Mouse (Mus musculus): ENCODE data around the gene Wdfy2.
"Not testable (repeated sequence)": the region's sequence is repeated elsewhere in the genome, so short reads cannot be mapped to it uniquely, and the experiment has no call there.

The Wdfy2 gene

DNA sequence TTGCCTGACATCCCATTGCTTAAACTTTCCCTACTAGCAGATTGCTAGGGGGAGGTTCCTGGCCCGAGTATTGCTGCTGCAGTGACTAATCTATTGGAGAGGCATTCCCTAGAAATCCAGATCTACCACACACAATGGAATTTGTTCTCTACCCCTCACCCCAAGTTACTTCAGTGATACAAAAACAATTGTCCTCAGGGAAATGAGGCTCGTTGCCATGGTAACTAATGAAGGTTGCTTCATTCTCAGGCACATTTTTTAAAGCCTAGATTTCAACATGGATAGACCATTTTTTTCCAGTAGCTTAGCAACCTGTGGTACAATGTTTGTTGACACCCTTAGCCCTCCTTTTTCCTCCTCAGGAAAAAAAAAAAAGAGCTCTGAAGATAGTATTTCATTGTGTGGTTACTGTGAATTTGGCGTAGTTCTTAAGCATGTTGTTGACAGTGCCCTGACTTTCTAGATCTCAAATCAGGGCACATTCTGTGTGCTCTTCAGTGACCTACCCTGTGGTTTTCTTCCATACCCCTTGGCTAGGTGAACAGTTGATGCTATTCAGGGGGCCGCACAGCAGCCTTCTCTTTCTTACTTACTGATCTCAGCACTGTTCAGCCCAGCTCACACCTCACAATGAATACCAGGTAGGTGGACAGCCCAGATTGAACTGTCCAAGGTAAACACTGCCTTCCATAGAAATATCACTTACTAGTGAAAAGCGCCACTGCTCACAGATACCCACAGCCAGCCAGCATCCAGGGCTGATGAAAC is 42.8 kb downstream of the Wdfy2 start:
- DNase-seq: peak in 1 of 2 experiments; percentile 39

DNA sequence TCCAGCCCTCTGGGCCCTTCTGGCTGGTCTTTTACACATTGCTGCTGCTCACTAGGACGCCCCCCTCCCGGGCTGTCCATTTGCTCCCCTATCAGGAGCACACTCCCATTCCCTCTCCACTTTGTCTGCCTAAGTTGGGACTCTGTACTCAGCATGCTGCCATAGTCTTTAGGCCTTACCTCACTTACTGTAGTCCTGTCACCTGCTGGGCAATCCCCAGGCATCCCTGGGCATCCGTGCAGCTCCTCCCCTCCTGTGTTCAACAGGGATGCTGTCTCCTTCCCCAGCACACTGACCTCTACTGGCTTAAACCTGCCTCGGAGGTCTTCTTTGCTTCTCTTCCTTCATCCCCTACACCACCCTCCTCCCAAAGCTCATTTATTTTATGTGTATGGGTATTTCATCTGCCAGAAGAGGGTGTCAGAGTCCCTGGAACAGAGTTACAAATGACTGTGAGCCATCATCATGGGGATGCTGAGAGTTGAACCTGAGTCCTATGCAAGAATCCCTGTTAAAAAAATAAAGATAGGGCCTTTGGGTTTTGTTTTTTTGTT is 44.7 kb downstream of the Wdfy2 start:
- DNase-seq: no peak

DNA sequence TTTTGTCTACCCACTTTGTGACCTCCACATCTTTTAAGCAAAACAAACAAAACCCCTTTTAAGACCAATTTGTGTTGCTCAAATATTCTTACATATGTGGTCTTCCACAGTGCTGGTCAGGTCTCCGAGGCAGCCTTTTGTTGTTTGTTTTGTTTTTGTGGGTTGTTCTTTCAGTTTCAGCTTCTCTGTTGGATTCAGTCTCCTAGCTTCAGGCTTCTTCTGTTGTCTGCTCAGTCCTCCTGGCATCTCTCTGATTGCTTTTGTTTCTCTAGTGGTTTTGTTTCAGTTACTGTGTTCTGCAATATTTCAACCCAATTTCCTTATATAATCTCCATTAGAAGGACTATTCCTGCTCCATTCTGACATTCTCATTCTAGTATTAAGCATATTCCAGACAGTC is 46.1 kb downstream of the Wdfy2 start:
- no peak for DNase-seq

DNA sequence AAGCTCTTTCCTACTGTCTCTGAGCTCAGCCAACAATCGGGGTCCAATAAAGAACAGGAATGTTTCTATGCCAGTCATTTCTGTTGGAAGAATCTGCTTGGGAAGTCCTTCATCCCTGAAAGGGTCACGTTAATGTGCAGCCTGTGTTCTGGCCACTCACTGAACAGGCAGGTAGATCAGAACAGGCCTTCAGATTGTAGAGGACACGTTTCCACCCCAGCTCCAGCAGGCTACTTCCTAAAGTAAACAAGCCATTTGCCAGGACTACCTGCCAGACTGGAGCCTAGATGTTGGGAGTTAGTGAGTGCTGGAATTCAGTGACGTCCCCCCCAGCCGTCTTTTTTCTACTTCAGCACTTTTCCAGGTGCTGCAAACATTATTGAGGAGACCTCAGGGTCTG is 46.7 kb downstream of the Wdfy2 start:
- peak; percentile 47 to 60 for DNase-seq

DNA sequence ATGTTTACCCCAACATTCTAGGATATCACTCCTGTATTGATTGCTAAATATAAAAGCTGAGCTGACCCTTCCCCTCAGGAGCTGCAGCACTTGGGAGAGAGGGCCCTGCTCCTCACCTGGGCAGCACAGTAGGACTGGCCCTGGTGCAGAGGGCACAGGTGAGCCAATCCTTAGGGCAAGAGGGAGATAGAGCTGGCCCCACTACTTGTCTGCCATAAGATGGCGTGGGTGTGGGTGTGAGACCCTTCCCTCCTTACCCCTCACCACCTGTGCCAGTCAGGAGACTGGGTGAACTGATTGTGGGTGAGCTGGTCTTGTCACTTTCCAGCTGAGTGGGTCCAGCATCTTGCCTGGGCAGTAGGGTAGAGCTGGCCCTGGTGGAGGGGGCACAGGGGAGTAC is 47.2 kb downstream of the Wdfy2 start:
- no peak for DNase-seq

DNA sequence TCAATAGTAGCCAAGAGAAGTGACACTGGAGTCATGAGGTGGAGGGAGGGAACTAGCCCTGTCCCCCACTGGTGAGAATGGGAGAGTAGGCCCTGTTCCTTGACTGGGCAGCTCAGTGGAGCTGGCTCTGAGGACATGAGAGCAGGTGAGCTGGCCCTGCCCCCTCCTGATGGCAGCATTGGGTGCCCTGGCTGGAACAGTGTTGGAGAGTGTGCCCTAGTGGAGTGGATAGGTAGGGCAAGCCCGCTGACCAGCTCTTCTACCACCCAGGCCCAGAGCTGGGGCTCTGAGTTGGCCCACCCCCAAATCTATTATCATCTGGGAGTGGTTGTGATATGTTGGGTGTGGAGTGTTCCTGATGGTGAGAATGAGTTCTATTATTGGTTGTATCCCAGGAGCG is 47.7 kb downstream of the Wdfy2 start:
- no peak for DNase-seq

DNA sequence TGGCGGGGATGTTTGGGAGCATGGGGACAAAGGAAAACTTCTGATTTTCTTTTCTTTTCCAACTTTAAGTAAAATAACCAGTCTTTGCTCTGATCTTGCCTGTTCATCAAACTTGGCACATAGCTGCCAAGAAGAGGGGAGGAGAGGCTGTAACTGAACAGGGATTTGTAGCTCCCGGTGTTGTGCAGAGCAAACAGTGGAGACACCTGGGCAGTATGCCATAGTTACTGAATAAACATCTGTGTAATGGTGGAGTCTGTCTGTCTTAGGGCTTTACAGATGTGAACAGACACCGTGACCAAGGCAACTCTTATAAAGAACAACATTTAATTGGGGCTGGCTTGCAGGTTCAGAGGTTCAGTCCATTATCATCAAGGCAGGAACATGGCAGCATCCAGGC is 53.9 kb downstream of the Wdfy2 start:
- DNase-seq: no peak

DNA sequence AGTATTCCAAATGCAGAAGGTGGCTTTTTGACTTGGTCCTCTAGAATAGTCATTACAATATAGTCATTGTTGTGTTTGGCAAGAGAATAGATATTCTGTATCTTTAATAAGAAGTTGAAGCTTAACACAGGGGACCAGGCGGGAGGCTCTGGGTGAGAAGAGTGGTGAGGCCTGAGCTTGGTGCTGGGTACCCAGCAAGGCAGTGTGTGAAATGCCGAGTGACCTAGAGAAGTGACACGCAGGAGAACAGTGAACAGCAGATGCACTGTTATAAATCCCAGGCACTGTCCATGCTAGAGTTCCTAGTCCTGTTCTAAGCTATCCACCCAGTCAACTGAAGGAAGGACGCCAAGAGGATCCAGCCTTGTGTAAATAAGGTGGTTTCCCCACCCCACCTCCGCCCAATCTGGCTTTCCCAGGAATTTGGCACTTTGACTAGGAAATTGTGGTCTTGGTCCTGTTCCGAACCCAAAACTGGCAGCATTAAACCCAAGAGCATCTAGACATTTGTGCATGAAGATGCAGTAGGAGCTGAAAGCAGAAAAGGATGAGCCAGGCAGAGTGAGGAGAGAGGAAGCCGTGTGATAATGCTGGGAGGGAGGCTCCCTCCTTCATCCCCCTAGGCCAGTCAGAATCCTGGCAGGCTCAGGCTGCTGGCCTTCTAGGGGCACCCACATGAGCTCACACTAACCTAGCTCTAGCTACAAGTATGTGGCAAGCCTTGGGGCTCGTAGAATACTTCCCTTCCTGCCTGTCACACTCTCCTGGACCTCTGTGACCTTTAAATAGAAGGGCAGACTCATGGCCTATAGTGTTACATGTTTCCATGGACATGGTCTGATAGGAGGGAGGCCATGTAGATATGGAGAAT is 55.5 kb downstream of the Wdfy2 start:
- no peak for DNase-seq

DNA sequence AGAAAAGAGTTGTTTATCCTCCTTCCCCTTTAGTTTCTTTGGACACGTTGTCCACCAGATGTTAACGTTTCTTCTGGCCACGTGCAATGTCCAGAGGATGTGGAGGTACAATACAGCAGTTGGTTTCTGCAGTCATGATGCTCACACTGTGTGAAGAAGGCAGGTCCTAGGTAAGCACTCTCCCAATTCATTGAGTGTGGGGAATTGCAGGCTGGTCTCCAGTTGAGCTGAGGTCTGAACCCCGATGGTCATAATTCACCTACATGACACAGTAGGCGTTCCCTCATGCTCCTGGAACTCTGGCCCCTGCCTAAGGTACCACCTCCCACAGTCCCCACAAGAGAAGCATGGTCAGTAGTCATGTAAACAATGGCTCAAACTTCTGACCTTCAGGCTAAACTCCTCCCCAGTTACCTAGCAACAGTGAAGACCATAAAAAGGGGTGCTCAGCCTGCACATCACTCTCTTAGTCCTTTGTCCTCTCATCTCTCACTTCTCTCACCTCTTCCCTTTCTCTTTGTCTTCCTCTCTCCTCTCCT is 56.2 kb downstream of the Wdfy2 start:
- not testable (repeated sequence) for DNase-seq

DNA sequence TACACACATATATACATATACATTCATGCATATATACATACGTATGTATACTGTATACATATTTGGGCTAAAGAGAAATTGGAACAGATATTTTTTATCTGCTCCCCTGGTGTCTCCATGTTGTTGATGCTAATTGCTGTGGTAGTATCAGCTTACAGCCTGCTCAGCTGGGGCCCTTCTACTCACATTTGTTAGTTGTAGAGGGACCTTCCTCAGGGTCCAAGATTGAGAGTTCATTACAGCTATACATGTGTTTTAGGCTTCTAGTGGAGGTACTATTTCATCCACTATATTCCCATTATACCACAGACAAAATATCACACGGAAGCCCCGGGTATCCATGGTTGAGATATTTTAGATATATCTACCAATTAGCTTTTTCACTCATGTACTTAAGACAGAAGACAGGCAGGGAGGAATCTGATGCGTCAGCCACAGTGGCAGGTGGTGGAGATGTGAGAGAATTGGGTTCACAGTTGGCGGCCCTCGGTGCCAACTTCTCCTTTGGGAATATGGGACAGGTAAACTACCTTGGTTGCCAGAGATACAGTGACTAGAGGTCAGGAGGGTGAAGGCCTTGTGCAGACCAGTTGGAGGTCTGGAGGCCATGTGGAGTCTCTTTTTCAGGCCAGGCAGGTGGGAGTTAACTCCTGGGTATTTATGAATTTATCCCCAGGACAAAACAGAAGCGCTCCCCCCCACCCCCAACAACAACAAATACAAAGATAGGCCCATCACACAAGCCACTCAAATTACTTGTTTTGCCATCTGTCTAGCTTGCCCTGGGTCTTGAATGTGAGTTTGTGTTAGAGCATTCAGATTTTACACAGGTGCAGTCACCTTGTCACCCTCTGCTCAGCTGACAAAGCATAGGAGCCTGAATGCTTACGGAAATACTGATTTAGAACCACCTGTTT is 57.7 kb downstream of the Wdfy2 start:
- no peak for DNase-seq

DNA sequence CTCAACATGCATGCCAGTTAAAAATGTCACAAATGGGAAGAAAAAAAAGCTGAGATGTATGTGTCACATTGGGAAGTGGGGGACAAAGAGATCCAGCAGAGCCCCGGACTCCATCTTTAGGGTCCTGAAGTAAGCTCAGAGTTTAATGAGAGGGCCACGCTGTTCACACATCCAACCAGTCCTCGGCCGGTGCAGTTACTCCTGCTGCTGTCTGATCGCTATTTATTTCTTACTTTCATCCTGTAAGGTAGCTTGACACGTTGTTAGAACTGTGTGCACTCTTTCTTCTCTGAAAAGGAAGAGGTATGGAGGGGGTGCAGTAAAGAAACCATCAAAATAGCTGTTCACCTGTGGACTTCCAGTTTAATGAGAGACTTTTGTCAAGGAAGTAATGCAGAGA is 60.6 kb downstream of the Wdfy2 start:
- no peak for DNase-seq

DNA sequence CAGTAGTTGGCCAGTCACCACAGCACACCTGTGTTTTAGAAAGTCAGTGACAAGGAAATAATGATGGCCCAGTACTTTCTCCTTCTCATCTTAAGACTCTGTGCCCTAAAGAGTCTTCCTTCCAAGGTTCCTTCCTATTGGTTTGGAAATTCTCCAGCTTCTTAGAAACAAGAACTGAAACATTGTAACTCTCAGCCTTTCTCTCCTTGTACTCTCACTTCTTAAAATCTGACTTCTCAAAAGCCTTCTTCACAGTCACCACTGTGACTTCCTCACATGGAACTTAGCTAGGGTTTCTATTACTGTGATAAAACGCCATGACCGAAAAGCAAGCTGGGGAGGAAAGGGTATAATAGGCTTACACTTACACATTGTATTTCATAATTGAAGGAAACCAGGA is 70.4 kb downstream of the Wdfy2 start:
- DNase-seq: no peak

DNA sequence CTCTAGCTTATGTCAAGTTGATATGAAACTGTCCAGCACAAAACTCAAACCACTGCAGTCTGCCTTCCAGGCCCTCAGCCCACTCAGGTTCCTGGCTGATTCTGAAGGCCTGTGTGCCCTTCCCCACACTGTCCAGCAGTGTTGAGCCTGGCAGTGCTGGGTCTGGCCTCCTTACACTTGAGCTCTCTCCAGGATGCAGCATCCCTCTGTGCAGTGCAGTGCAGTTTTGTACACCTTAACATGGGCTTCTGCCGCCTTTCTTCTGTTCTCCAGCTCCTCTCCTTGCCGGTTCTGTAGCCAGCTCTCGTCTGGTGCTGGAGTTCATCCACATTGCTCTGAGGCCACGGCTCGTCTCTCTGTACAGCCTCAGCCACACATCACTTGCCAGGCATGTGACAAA is 71.1 kb downstream of the Wdfy2 start:
- DNase-seq: no peak

DNA sequence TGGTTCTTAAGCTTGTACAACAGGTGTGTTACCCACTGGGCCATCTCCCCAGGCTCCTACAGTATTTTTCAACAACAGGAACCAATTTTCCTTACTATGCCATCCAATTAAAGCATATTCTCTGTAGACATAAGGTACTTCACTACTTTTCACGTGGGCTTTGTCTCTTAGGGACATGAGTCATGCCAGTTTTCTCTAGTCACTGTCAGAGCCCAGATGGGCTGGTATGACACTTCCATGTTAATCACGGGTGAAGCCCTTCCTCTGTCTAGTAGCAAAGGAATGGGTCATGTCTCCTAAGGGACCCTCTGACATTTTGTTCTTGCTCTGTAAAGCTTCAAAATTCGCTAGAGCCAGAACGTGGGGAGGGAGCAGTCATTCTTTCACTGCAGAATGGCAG is 73.4 kb downstream of the Wdfy2 start:
- no peak for DNase-seq

DNA sequence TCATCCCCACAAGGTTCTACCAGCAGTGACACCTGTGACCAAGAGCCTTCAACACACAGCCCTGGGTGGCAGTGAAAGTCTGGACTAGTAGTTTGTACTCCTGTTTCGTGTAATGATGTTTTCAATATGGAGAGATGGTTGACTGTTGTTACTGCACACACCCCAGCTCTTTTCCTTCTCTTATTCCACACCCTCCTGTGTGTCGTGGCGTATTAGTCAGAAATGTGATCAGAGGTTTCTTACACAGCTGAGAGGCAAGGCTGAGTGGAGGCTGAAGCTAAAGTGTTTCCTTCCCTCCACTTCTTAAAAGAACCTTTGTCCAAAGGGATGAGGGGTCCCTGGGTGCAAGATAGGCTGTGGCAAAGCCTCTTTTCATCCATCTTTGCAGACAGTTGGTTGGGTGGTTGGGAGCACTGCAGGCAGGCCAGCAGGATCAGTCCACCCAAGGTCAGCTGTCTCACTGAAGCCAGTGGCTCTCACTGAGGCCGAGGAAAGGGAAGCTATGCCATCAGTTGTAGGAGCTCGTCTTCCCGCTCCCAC is 77.7 kb downstream of the Wdfy2 start:
- DNase-seq: no peak

DNA sequence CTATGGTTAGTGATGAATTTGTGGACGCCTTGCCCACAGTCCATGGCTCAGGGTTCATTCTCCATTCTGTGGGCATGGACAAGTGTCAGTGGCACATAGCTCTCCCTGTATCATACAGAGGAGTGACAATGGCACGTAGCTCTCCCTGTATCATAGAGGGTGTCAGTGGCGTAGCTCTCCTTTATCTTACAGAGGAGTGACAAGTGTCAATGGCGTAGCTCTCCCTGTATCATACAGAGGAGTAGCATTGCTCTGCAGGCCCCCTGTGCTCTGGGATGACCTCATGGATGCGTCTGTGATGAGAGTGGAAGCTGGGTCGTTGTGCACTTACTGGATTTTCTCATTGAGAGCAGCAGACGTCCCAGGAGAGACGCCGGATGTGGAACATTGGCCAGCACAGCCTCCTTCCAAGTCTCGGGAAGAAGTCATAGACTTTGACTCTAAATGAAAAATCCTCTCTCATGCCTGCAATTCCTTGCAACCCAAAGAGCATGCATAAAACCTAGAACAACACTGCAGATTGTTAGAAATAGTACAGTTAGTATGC is 79.1 kb downstream of the Wdfy2 start:
- no peak for DNase-seq

DNA sequence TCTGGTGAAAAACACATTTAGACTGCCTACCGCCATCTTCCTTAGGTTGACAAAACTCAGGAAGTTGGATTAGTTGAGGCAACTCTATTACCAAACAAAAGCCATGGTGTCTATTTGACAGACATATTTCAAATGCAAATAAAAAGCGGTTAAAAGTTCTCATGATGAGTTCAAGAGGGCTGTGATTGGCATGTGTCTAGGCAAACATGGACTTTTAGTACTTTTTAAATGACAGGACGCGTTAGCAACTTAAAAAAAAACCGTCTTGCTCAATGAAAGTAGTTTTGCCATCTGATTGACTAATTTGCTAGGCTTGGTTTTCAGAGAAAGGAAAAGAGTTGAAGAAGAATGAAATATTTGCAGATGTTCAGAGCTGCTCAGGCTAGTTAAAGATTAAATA is 83.9 kb downstream of the Wdfy2 start:
- no peak for DNase-seq

DNA sequence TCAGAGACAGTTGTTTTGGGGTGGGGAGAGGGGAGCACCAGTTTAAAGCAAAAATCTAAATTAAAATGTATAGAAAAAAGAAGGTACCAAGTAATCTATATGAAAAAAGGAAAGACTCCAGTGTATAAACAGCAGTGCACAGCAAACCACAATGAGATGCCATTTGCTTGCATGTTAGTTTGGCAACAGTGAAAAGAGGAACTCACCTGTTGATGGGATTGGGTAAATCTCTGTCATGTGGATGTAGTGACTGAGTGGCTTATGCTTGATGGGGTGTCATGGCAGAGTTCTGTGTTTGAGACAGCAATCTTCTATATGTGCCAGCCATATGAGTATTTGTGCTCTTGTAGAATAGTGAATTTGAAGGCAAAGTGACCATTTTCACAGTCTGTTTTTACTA is 85.2 kb downstream of the Wdfy2 start:
- no peak for DNase-seq

DNA sequence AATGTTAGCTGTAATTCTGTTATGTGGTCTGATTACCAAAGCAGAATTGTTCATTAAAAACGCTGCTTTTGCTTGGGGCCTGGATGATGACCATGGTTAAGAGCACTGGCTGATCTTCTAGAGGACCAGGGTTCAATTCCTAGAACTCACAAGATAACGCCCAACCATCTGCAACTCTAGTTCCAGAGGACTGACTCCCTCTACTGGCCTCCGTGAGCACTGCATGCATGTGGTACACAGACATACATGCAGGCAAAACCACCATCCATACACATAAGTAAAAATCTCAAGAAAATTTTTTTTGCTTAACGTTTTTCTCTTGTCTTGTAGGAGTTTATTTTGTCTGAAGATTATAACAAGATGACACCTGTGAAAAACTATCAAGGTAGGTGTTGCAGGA is 87.3 kb downstream of the Wdfy2 start:
- DNase-seq: peak in 1 of 2 experiments; percentile 29

DNA sequence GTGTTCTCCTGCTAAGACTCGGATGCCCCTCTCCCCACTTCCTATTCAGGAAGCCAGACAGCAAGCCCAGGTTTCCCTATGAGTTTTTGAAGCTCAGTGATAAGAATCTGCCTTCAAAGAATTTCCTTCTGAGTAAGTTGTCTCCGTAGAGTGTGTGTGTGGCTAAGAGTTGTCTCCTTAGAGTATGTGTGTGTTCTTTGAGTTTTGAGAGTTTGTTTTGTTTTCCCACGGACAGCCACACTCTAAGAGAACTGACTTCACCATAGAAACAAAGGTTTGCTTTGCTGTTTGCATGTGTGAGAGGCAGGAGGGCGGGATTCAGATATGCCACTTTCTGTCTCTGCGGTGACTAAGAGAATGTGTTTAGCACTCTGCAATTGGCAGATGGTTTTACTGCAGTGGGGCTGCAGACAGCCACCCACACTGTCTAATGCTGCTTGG is 90.6 kb downstream of the Wdfy2 start:
- DNase-seq: no peak

DNA sequence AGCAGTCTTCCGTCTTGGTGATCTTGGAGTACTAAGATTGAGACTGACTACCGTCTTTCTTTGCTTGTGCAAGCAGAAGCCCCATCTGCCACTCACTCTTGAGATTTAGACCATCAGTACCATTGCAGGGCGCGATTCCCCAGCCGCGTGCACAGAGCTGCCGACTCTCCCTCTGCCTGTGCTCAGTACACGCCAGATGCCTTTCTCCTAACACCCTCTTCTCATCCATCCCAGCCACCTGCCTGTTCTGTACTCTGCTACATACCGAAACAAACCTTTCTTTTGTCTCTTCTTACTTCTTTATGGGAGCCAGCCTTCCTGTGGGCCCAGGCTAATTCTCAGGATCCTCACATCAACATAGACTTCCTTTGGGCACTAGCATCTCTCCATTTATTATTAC is 97.9 kb downstream of the Wdfy2 start:
- DNase-seq: no peak
